Mouse (Mus musculus): ENCODE measurements around the gene Pgam5.

DNA sequence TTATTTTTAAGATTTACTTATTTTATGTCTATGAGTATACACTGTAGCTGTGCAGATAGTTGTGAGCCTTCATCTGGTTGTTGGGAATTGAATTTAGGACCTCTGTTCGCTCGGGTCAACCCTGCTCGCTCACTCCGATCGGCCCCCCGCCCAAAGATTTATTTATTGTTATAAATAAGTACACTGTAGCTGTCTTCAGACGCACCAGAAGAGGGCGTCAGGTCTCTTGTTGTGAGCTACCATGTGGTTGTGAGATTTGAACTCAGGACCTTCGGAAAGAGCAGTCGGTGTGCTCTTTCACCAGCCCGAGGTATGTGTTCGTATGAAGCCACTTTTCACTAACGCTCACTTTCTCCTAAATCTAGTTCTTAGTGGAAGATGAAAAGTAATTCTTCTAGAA lies 38.1 kb downstream of the Pgam5 start:
- TF ChIP-seq POLR2A (IDR thresholded peaks at IDR 0.05; ENCODE audit: low read depth, low read length) = no peak
- no peak for TF ChIP-seq CTCF (IDR thresholded peaks at IDR 0.05; ENCODE audit: extremely low read depth, insufficient read length, insufficient replicate concordance, low read depth, low read length)

Data from small intestine, adult 2 months (tissue).